Mouse (Mus musculus): ENCODE data around the gene M6pr.

M6pr gene

DNA sequence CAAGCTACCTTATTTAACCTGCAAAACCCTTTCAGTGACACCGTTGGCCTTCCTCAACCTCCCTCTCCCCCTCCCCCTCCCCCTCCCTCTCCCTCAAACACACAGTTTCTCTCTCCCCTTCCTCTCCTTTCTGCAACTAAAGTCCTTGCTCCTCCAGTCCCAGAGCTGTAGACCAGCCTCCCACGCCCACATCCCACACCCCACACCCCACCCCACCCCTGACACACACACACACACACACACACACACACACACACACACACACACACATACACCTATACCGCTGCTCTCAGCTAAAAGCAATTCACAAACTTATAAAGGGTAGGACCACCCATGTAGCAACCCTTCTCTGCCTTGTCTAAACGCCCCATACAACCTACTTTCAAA is 10.3 kb upstream of the M6pr start:
- DNase-seq (ENCODE audit: low spot score in 2 of 2), result no peak

DNA sequence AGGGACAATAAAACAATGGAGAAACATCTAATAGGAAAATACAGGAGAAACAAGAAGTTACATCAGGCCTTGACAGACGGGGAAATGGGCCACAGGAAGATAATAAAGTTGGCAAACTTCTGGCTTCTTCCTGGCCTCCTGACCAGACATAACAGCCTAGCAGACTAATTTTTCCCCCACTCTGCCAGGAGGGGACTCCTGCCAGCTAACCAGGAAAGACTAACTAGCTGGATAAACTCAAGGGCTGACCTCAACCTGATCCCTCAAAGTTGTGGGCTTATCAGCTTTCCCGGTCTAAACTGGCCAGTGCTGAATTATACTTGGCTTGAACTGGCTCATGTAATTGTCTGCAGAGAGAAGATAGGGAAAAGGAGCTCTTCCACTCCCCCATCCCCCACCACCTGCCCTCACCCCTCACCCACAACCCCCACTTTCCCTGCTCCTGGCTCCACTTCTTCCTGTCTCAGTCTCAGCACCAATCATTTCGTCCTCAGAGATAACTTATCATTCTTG is 8.8 kb upstream of the M6pr start:
- DNase-seq (ENCODE audit: low spot score in 2 of 2), result no peak

DNA sequence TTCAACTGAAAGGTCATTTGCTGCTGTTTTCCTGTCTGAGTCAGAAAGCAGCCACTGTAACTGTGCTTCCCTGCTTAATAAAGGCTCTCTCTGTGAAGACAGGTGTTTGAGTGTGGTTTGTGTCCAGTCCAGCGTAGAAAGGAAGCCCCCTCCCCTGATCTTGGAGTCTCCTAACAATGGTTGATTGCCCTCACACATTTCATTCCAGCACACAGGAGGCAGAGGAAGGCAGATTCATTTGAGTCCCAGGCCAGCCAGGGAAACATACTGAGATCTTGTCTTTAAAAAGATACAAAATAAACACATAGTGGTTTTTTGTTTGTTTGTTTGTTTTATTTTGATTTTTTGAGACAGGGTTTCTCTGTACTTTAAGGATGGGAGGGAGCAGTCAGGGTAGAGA is 6.4 kb upstream of the M6pr start:
- no peak for DNase-seq (ENCODE audit: low spot score in 2 of 2)

DNA sequence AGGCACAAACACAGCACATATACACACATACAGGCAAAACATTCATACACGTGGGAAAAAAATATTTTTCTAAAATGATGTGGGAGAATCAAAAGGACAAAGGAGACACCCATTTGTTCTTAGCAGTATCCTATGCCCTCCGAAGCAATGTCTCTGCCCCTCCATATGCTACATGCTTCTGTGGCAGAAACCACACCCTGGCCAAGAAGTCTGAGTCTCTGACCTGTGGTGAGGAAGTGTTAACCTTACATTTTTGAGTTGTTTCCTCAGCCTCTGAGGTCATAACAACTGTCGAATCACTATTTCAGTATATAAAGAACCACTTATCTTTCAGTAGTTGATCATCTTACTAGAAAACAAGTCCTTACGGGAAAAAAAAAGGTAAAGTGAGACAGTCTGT is 5.9 kb upstream of the M6pr start:
- DNase-seq (ENCODE audit: low spot score in 2 of 2), result no peak

DNA sequence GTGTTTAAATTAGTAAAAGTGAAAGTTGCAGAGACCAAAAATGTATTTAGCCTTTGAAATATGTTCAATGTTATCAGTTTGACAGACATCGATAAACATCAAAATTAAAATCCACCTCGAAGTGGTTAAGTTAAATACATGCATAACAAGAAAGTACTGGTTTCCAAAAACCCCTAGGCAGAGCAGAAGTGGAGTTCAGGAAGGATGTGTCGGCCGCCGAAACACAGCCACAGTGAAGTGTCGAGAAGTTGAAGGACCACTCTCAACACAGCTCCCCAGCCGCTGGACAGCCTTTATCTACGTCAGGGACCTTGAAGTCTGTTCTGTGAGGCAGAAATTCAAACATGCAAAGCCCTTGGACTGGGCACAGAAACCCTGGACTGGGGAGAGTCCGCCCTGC is 5.0 kb upstream of the M6pr start:
- DNase-seq (ENCODE audit: low spot score in 2 of 2), result no peak

DNA sequence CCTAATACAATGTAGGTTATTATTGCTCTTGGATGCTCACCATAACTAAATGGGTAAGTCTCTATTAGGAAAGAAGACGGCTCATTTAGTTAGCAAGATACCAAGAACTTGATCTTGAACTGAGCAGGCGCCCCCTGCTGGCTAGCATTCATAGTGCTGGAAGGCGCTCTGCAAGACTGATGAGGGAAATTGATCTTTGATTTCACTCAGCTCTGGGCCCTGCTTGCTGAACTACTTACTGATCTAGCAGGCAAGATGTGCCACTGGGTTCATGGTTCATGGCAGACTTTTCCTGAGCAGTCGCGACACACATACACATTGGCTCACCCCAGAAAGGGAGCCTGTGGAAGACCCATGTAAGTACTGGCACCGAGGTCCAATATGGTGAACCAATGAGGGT is 4.2 kb upstream of the M6pr start:
- DNase-seq (ENCODE audit: low spot score in 2 of 2), result peak; percentile 51 to 70

DNA sequence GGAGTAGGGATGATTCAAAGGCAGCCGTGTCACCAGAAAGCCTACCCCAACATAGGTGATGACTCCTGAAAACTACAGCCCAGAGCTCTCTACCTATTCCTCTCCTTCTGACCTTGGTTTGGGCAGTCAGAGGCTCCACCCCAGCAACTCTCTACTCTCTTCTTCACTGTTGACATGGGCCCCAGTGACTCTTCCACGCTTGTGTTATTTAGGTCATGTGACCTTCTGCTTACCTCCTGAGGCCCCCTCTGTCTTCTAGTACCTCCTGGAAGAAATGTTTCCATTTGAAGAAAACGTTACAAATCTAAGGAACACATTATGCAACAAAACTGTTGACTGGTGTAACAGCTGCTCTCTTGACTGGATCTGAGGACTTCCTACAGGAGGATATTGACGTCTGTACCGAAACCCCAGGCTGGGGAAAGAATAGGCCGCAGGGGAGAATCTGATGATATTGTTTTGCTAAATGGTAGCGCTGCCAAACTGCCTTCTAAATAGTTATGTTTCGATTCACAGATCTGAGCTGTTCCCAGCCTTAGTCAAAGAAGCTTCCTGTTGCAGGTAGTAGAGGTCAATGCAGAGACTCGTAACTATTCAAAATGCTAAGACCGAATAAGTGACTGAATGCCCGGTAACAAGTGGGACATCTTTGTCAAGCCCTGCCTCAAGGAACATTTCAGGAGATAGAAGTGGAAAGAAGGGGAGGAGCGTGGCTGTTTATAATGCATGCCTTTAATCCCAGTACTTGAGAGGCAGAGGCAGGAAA is 3.5 kb upstream of the M6pr start:
- no peak for DNase-seq (ENCODE audit: low spot score in 2 of 2)

DNA sequence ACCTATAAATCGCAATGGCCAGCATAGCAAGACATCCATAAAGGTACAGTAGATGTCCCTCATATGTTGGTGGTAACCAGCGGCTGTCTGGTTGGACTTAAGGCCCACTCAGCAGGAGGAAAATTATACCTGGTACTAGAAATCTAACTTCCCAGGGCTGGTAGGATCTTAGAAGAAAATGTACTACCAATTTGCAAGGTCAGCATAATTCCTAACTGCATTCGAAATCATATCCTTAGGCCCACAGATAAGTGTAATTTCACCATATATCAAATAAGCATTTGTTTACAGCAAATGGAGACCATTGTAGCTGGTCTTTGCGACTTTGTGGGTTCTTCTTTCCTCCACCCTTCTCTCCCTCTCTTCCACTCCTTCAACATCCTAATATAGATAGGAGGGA is 1.8 kb upstream of the M6pr start:
- DNase-seq (ENCODE audit: low spot score in 2 of 2), result no peak

DNA sequence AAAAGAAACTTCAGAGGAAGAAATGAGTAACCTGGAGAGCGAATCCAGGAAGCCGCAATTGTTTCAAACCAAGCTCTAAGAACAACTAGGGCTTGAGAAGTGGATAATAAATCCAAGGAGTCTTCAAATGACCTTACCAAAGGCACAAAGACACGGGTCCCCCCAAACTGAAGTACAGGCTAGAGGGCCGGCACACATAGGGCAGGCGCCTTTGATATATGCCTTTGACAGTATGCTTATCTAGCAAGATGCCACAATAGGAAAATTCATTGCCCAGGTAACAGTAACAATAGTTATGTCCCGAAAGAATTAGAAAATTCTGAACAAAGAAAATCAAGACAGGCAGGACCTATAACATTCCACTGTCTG is 400 bp upstream of the M6pr start:
- DNase-seq (ENCODE audit: low spot score in 2 of 2), result no peak

DNA sequence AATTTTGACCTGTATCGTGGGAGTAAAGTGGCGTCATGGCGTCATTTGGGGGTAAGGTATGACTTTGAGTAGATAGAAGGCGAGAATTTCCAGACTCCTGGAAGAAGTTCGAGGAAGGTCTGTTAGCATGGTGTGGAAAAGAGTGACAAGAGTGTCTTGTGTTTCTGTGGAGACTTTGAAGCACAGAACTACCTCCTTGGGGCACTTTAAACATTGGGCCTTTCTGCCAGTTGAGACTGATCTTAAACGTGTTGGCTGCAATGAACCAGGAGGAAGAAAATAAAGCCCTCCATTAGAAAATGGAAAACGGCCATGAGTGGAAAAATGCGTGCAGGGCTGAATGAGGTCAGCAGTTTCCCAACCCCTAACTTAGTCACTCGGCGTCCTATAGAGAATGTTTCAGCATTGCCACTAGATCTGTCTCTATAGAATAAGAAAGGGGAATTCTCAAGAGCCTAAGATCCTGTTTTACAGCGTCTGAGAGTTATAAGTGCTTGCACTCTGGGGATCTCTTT is 983 bp downstream of the M6pr start:
- DNase-seq (ENCODE audit: low spot score in 2 of 2), result no peak

DNA sequence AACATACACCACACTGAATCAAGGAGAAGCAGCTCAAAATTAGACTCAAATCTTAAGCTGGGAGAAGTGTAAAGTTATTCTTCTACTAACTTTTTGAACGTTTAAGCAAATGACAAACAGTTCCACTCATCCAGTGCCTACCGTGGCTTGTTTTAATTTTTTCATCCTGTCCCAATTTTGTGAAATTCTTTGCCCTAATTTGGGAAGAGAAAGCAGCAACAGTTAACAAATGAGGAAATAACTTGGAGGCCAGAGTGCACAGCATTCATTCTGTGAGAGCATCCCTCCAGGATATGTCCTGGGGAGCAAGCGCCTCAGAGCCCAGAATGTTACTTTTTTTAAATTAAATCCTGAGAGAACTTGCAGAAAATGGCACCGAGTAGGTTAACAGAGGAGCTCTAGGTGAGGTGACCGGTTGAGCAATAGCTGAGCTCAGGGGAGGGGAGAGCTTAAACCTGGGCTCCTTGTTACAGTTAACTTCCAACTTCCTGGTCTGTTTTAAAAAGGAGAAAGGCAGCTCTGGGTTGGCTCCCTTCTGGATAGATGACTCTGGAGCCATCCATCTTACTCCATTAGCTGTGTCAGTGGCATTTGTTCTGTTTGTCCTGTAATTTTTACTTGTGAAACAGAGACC is 1.8 kb downstream of the M6pr start:
- DNase-seq (ENCODE audit: low spot score in 2 of 2), result no peak

DNA sequence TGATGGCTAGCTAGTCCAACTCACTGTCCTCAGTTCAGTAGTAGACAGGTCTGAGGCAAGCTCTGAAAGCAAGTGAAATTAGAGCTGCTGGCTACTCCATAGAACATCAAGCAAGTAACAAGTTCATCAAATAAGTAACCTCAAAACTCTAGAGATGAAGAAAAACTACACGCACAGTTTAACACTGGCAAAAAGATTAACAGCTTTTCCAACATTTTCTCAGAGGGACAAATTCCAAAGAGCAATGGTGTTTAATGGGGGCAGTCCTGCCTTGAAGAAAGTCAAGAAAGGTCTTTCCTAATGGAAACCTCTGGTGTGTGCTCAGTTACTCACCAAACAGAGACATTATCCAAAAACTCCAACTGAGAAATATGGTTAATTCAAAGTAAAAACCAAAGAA is 10.2 kb downstream of the M6pr start:
- DNase-seq (ENCODE audit: low spot score in 2 of 2), result no peak

DNA sequence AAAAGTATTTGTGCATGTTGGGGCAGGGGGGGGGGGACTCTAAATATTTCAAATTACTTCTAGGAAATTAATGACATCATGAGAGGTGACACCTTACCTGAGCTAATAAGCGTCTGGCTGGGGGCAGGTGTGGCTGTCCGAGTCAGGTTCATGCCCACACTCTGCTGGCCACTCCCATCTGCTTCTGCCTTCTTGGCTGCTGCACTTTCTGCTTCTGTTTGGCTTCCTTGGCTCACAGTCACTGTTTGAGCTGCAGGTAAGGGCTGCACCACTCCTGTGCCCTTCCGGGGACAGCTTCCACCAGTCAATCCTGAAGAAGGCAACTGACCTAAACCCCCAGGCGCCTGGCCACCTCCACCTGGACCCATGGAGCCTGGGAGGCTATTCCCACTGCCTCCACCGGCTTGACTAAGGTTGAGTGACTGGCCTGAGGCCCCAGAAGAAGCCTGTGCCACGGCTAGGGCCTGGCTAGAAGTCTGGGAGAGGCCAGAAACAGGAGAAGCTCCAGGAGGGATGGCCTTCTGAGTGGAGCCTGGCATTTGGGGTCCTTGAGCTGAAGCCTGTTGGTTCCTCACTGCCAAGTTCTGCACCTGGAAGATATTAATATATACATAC is 16.9 kb downstream of the M6pr start:
- no peak for DNase-seq (ENCODE audit: low spot score in 2 of 2)

DNA sequence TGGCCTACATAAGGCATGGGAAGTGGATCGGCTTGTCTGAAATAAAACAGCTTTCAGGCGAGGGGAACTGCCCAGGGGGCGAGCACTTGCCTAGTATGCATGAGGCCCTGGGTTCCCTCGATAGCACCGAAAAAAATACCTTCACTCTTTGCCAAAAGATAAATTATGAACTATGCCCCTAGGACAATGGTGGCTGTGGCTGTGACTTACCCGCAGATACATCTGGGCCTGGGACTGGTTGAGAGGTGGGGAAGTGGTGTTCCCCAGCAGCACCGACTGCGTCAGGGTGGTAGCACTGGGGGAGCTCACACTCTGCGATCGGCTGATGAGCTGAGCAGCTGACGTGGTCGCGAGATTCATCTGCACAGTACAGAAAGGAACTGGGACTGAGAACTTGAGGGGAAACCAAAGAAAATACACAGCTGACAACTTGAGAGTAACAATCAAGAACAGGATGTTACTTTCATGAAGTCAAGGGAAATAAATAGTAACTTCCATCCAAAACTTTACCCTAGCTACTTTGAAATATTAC is 24.6 kb downstream of the M6pr start:
- DNase-seq (ENCODE audit: low spot score in 2 of 2), result no peak

DNA sequence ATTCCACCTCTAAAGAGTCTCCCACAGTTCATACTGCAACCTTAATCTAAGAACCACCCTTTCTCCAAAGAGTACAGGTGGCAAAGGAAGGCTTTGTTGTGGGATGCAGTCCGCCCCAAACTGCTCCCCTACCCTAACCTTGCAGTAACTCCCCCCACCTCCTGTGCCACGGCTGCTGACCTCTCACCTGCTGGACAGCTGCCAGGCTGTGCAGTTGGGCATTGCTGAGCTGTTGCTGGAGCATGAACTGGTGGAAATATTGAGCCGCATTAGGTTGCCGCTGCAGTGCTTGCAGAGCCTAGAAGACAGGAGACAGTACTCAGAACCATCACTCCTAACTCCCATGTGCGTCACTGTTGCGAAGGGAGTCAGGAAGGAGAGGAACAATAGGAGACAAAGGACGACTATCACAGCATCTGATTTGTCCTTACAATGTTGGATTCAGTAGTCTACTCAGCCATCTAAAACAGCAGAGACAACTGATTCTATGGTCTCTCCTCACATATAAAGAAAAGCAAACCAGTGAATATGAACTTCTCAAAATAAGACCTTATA is 26.3 kb downstream of the M6pr start:
- no peak for DNase-seq (ENCODE audit: low spot score in 2 of 2)

DNA sequence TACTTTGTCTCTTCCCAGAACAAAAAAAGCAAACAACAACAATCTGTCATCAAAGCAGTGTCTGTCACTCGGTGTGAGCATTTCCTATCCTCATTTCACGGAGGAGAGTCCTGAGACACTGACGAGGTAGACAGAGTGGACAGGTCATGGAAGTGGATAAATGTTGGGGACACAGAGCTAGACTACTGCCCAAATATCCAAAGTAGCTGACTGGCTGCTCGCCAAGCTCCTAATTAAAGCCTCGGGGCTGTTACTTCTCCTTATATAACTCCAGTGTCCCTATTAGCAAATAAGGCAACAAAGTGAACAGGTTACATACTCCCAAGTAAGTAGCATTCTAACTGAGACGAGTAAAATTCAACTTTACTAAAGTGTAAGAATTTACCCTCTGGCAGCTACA is 29.0 kb downstream of the M6pr start:
- no peak for DNase-seq (ENCODE audit: low spot score in 2 of 2)

DNA sequence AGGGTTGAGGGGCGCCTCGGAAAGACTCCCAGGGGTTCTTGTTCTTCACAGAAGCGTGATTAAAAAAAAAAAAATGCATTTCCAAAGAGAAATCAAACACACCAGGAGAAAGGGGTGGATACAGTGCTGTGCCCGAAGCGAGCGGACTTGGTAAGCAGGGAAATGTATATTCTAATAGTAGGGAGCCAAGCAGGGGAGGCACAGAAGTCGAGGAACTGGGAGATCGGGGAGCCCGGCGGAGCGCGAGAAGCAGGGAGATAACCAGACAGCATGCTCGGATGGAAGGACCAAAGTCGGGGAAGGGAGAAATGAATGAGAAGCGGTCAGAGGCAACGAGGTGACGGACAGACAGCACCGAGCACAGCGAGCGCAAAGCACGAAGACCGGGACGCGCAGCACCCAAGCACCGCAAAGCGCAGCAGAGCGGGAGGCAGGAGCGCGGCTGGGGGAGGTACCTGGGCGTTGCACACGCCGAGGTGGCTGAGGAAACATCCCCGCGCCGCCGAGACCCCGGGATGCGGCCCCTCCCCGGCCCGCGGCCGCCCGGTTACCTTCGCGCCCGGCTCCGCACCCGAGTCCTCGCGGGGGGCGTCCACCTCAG is 30.6 kb downstream of the M6pr start:
- peak; percentile 57 to 64 for DNase-seq (ENCODE audit: low spot score in 2 of 2)

DNA sequence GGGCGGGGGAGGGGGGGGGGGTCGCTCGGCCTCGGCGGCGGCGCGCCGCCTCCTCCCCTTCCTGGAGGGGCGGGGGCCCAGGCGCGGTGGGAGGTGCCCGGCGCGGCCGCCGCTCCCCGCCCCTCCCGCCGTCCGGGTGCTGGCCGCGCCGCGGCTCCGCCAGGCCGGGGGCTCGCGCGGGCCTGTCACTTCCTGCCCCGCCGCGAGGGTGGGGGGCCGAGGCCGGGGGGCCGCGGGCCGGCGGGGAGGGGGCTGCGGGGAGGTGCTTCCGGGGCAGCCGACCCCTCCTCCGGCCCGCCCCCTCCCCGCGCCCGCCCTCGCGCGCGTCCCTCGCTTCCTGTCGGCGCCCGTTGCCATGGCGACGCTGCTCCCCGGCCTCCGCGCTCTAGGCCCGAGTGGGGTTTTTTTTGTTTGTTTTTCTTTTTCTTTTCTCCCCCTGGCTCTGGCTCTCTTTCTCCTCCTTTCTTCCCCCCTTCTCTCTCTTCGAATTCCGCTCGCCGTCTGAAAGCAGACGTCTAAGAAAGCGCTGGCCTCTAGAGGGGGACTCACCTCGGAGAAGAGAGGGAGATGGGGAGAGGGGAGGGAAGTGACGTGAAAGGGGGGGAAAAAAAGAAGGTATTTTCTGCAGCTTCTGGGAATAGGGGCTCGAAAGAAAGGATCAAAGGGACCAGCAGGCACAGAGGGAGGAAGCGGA is 31.3 kb downstream of the M6pr start:
- peak; percentile 71 to 79 for DNase-seq (ENCODE audit: low spot score in 2 of 2)

DNA sequence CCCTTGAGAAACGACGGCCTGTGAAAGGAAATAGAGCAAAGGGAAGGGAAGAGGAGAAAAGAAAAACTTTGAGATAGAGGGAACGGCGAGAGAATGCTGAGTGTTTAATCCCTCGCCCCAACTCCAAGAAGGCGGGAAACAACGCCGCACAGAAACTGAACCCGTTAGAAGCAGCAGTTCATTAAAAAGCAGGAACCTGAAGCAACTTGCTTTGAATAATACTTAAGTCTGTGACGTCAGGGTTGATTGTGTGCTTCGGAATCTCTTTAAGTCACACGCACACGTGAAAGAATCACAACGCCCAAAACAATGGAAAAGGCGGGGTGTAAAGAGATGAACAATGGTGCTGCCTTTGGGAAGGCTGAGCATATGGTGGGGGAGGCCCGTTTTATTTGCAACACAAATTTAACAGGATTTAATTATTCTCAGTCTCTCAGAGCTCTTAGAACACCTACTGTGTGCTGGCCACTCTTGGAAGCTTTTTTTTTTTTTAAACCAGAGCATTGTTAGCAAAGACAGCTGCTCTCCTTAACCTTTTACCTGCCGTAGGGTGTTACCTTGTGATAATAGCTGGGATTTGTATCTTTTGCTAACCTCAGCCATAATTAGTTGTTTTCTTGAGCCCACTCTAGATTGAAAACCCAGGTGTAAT is 32.0 kb downstream of the M6pr start, which contains the start of gene Phc1:
TSS of gene Phc1 (minus strand) at position 213 of the 652 bp plus-strand sequence.
- peak in 1 of 2 experiments; percentile 13 for DNase-seq (ENCODE audit: low spot score in 2 of 2)

DNA sequence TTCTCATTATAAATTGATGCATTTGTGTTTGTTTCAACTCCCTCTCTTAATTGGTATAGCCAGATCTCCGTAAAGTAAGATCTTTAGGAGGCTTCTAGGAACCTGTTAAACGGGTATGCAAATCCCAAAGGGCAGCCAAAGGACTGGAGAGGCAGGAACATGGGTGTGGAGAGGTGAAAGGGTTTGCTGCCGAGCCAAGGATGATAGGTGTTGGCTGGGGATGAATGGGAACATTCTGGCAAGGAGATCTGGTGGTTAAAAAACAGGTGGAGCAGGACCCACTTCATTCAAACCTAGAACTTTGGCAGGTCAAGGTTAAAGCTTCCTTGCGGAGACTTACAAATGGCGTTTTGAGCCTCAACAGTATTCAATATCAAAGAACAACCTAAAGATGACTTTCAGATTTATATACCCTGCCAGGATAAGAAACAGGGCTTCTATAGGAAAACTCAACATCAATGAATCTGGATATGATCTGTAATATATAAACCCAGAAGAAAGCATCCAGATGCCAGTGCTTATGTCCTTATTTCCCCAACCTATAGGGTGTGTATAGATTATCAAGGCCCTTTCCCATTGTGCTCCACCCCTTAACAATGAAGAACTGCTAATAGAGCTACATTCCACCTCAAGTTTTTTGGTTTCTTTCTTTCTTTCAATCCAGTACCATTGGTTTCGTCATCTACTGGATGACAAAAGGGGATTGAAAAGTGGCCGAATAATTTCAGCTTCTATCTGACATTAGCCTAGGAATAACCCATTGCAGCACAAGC is 32.7 kb downstream of the M6pr start:
- peak; percentile 7 for DNase-seq (ENCODE audit: low spot score in 2 of 2)
